Mouse (Mus musculus): ENCODE measurements at regions not wholly inside any gene's neighbourhood (a gene's known extent, or its start where the extent isn't known, plus 50 kb on each side); places are given as distances from the start of the nearest gene placed in this dataset.

DNA sequence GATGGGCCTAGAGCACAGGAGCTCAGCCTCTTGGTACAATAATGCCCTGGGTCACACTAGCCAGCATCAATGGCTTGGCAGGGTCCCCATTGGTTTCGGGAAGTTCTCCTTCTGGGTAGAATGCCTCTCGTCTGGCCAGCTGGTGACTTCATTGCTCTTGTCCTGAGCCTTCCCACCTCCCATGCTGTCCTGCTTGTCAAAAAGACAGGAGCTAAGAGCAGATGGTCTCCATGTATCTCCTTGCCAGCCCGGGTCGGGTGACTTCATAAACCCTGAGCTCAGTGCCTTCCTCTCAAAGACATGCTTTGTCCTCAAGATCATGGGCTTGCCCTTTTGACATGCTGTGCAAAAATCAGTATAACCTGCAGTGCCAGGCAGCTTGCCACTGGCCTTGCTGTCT, 179.2 kb upstream of the Sh3bp4 start:
- no peak for DNase-seq (ENCODE audit: low spot score)

DNA sequence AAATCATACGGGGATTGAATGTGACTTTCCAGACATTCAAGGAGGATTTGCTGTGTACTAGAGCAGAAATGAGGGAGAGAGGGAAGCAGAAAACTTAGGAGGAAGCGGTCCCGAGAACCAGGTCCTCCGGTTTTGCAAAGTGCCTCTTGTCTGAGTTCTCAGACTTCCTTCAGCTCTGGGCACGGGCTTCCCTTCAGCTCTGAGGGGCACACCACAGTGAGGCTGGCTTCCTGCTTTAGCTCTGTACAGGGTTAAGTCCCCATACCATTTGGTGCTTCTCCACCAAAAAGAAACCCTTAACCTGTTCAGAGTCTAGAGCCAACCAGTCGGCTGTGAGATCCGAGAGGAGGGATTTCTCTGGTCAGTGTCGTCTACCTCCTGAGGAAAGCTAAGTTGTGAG, 167.8 kb upstream of the Sh3bp4 start:
- DNase-seq (ENCODE audit: low spot score): no peak

DNA sequence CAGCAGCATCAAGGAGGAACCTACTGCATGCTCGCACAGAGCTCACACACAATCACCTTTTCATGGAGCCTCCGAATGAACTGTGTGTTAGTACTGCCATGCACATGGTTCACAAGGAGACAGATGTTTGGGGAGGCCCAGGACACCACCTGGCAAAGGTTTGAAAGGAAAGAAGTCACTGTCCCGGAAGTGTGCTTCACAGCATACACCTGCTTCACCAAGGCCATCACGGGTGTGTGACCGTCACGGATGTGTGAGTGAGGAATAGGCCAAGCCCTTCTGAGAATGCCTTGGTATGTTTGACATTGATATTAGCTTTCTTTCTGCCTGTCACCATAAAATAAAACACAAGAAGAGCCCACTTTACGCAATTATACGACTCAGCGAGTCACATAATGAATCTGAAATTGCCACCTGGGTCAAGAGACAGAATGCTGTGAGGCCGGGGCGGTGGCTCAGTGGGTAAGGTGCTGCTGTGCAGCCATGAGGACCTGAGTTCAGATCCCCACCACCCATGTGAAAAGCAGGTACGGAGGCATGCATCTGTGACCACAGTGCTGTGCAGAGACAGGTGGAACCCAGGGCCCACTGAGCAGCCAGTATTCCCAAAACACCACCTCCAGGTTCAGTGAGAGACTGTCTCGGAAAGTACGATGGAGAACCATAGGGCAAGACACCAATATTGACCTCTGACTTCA, 162.3 kb upstream of the Sh3bp4 start:
- DNase-seq (ENCODE audit: low spot score): no peak

DNA sequence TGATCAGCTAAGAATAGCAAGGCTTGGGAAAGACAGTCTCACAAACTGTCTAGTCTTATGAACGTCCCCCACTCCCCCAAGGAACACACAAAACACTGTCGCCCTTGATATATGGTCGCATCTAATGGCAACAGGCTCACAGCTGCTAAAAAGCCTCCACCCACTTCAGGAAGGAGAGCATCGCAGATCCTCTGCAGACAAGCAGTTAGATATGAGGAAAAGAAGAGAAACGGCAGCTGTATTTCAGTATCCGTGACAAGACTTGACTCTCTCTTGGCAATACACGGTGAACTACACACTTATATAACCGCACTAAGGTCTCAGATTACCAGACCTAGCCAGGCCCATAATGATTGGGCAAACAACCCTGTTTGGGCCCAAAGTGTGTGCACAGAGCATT, 161.5 kb upstream of the Sh3bp4 start:
- no peak for DNase-seq (ENCODE audit: low spot score)

DNA sequence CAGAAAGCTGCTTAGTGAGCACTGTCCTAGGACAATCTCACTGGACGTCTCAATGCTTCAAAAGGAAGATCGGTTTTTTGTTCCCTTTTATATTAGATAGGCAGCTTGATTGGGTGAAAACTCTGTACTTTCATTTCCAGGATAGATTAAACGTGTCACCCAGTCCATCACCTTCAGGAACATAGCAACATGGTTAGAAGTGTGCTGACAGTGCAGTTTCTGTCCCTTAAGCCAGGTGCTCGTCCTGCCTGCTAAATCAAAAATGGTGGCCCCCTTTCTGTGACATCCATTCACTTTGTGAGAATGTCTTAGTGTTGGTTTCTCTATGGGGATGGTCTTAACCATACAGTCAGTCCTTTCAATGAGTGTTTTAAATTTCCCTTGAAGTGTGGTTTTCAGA, 160.9 kb upstream of the Sh3bp4 start:
- no peak for DNase-seq (ENCODE audit: low spot score)

DNA sequence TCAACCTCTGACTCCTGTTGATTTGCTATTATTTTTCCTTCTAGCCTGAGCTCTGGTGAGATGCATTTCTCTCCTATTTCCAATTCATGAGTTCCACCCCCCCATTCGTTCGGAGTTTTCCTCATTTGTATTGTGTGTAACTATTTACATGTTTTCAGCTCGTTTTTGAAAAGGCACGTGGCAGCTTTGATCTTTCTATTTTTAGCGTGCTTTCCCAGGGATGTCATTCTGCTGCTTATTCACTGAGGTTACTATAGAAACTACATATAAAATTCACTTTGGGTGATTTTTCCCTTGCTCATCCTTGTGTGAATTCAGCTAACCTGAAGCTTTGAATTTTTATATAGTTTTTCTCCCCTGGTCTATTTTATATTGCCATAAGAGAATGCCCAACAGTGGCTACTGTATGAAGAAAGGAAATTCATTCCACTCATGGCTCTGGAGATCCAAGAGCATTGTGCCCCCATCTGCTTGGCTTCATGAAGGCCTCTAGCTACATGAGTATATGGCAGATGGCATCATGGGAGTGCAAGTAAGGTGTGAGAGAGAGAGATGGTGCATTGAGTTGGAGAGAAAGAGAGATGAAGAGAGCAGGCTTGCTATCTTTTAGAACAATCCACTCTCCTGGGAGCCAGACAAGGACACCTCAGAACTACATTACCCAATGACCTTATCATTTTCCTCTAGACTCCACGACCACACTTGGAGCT, 160.2 kb upstream of the Sh3bp4 start:
- no peak for DNase-seq (ENCODE audit: low spot score)

DNA sequence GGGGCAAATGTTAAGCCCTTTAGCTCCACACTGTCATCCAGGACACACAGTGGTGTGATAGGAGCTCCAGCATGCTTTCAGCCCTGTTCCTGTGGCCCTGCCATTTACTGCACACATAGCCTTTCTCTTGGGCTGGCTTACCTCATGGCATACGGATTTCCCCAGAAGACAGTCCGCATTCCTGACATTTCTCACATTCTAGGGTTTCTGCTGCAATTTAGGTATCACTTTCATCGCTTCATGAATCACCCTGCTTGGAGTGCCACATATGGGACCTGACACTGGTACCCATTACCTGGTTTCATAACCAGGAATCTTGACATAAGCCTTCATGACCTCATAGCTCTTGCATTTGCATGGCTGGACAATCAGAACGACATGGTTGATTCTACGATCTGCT, 158.5 kb upstream of the Sh3bp4 start:
- no peak for DNase-seq (ENCODE audit: low spot score)

DNA sequence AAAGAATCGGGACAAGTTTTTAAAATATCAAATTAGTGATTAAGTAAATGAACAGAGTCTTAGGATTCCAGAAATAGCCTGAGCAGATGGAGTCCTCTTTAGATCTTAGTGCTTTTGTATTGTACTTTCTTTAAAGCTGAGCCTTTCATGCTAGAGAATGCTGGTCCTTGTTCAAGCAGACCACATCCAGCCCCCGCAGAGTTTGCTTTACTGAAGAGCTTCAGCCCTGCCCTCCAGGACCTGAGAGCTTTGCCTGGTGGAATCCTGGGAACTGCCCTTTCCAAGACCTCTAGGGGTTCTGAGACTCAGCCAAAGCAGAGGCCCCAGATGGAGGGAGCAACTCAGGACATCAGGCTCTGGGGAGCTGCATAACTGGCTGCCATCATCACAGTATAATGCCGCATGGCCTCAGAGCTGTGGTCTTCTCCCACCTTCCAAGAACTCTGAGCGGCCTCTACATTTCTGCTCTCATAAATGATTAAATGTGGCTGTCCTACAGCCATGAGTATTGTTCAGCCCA, 153.6 kb upstream of the Sh3bp4 start:
- no peak for DNase-seq (ENCODE audit: low spot score)

DNA sequence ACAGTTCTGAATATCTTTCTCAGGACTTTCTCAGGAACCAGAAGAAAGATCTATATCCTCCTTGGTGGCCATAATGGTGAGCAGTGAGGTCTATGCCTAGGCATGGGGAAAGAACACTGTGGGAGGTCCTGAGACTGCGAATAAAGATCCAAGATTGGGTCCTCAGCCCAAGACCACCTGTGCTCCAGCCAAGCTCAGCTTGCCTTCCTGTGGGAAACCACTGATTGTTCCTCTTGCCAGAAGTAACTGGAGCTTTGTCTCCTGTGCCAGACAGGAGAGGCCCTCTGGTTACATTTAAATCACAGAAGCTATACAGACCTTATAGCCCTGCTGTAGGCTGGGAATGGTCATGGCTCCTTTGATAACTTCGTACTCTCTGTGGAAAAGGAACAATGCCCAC, 148.8 kb upstream of the Sh3bp4 start:
- no peak for DNase-seq (ENCODE audit: low spot score)

DNA sequence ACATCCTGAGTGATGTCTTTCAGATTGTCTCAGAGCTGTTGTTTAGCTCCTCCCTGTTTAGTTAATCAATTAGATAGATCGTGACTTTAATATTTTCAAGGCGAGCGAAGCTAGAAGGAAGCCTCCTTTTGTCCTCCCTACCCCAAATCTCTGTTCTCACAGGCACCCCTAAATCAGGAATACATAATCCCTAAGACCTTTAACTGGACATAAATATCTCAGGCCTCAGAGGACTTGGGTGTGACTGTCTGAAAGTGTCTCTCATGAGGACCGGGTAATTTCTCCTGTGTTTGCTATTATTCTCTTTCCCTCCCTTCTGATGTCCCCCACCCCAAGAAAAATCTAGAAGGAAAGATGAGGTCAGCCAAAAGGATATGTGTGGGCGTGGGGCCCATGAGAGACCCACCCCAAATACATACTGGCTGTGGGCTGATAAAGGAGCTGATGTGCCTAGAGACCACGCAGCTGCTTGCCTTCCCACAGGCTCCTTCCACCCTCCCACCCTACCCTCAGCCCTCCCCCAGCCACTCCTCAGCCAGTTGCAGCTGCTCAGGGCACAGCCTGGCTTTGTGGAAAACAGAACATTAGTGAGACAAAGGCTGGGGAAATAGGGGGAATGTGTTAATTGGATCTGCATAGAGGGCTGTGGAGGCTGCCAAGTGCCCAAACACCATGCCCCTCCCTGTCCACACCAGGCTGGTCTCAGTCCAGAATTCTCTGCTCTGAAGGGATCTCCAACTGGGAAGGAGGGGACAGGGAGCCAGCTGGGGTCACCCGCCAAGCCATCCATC, 146.2 kb upstream of the Sh3bp4 start:
- DNase-seq (ENCODE audit: low spot score): no peak

DNA sequence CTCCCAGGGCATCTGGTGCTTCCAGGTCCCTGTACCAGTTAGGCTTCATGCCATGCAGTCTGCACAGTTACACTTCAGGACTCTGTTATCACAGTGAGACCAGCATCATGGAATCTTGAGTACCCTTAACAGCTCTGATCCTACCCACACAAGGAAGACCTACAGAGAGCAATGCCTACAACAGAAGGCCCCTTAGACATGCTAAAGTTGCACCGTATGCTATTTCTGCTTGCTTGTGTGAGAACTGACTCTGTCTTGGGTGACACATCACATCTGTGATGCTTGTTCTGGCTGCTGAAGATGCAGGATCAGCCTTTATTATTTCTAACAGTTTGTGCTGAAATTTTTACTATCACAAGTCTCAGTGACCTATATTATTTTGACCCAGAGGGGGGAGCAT, 135.0 kb upstream of the Sh3bp4 start:
- no peak for DNase-seq (ENCODE audit: low spot score)

DNA sequence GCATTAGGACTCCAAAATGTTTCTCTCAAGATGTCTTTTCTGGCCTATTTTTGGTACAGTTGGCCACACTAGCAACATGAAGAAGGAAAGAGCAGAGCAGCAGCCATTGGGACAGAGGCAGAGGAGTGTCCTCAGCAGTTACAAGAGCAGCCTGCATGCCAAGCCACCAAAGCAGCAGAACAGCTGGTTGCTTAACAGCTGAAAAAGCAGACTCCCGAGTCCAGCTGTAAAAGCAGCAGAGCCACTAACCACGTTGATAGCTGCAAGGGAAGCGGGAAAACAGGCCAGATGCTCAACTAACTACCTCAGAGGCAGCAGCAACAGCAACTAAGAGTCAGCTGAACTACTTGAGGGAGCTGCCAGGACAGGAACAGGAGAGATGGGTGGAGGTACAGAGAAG, 134.4 kb upstream of the Sh3bp4 start:
- no peak for DNase-seq (ENCODE audit: low spot score)

DNA sequence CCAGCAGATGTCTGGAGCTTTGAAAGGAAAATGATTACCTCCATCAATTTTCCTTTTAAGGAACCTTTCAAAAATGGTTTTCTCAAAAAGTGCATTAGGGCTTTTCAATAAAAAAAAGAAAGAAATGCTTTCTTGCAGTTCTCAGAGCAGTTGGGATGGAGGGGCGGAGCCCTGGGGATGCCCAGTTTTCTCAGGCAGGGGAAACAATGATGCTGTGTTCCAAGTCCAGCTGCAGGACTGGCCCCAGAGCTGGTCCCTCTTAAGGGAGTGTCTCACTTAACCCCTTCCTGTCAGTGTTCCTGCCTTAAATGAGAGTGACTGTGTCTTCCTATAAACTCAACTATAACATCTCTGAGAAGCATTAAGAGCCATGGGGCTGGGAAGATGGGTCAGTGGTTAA, 132.9 kb upstream of the Sh3bp4 start:
- no peak for DNase-seq (ENCODE audit: low spot score)

DNA sequence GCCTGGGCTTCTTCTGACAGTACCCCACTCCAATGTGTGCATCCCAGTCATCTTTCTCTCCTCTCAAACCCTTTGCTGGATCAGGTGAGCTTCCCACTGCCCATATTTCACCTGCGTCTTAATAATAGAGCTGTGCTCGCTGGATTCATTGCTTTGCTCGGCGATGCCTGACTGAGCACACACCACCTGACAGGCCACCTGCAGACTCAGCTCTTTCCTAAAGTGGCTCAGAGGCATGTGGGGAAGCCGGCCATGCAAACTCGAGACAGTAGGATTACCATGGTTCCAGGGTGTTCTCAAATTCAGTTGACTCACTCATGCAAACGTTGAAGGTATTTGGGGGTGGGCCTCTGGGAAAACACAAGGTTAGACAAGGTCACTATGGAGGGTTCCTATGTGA, 131.8 kb upstream of the Sh3bp4 start:
- no peak for DNase-seq (ENCODE audit: low spot score)

DNA sequence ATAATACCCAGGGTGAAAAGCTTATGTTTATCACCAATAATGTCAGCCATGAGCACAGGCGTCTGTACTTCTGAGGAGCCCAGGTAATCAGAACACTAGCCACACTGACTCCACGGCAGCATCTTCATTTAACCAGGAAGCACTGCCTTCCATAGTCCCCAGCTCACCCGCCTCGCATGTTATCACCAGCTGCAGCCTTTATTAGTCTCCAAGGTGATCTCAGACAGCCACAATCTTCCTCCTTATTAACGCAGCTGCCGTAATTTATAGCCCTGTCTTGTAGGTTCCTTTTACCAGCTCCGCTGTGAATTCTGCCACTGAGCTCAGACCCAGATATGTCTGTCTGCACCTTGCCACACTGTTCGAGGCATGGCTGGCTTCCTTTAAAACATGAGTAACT, 127.2 kb upstream of the Sh3bp4 start:
- DNase-seq (ENCODE audit: low spot score): no peak

DNA sequence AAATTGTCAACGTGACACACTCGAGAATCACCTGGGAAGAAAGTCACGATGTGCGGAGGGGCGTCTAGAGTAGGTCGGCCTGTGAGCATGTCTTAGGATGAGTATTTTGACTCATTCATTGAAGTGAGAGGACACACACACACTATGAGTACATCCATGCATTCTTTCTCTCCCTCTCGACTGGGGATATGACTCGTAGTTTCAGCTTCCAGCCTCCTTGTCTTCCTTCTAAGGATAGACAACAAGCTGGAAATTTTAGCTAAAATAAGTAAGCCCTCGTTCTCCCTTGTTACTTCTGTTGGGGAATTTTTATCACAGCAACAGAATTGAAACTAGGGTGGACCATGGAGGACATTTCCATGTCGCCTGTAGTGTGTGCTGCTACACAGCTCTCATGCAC, 124.3 kb upstream of the Sh3bp4 start:
- no peak for DNase-seq (ENCODE audit: low spot score)

DNA sequence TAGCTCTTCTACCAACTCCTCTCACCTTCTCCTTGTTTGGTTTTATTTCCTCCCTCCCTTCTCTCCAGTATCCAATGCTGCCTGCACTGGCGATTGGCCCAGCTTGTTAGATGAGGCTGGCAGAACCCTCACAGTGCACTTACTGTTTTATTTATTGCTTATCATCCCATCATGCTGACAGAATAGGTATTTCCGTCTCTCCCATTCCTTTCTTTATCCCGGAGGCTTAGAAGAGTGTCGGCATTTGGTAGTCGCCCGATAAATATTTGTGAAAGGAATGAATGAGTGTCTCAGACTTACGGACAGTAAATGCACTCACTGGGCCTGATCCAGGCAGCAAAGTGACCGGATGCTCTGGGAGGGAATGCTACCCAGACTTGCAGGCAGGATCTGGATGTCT, 123.8 kb upstream of the Sh3bp4 start:
- DNase-seq (ENCODE audit: low spot score): no peak

DNA sequence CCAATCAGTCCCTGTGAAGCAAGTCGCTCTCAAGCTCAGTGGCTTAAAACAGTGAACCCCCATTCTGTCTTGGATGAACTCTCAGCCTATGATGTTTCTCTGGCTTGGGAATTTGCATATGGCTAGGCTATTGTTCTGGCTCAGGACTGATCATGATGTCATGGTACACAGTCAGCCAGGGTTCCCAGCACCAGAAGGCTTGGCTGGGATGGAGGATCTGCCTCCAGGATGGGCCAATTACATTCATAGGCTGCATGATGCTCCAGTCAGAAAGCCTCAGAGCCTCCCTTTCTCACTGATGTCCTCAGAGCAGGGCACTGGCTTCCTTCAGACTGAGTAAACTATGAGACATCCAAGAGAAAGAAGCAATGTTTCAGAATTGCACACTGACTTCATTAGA, 120.3 kb upstream of the Sh3bp4 start:
- no peak for DNase-seq (ENCODE audit: low spot score)

DNA sequence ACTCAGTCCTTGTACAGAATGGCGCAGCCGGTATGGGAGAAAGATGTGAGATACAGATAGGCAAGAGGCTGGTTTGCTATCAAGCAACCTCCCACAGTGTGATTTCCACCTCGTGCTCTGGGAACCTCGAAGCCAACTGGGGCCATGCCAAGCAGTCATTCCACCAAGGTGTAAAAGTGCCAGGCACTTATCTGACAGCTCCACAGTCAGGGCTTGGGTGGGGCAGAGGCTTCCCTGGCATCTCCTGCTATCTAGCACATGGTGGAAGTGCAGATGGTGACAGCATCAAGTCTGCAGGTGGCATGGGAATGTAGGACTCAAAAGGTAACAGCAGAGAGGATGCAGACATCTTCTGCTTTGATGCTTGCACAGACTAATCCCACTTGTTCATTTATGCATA, 116.7 kb upstream of the Sh3bp4 start:
- no peak for DNase-seq (ENCODE audit: low spot score)

DNA sequence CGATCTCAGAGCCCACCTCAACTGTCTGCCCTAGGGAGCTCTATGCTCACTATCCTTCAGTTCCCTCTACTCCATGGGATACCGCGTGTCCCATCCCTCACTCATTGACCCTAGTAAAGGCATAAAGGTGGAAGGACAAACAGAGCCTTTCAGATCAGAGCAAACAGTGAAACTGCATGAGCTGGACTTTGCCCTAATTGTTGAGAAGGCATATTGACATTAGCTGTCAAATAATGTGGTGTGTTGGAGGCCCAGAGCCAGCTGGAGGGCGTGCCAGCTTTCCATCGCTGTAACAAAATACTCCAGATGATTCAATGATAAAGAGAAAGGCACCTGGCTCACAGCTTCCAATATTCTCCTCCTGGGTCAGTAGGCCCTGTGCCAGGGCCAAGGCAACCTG, 115.4 kb upstream of the Sh3bp4 start:
- no peak for DNase-seq (ENCODE audit: low spot score)

DNA sequence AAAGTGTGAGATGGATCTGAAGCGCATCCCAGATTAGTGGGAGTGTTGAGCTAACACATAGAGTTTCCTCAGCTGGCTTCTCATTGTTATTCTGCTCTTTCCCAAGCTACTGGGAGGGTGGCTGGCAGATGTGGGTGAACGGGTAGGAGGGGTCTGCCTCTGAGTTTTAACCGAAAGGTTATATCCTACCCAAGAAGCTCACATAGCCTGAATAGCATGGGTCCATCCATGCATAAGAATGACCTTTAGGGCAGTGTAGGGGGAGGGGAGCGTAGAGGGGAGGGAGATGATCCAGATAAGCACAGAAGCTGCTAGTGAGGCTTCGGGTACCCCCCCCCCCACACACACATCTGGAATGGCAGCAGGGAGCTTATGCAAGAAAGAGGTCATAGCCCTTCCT, 113.2 kb upstream of the Sh3bp4 start:
- no peak for DNase-seq (ENCODE audit: low spot score)

DNA sequence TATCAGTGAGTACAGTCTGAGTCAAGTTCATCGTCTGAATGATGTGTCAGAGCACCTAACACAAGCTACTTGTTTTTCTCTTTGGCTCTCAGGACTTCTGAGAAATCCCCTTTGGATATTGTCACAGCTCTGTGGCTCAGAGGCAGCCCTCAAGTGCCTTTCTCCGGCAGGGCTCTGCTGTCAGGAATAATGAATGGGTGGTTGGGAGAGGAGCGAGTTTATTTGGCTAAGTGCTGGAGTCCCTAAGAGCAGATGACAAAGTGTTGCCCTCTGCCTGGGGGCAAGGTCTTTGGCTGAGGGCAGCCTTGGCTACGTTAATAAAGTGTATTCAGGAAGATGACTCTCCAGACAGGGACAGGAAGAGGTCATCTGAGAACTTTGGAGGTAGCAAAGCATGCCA, 110.5 kb upstream of the Sh3bp4 start:
- DNase-seq (ENCODE audit: low spot score): no peak

DNA sequence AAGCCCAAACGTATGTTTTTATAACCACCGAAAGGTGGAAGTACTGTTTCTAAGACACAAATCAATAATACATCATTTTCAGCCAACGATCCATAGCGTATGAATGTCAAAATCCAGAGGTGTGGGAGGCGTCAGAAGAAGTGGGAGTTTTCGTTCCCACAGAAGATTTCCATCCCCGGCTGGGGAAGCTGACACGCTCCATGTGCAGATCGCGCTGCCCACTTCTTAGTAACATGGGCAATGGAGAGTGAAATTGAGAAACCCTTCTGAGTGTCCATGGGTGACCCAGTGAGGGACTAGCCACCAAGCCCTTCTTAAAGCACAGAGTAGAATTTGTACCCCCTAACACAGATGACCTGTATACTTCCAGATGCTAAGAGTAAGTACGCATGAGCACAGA, 110.1 kb upstream of the Sh3bp4 start:
- no peak for DNase-seq (ENCODE audit: low spot score)

All from ovary, postnatal 10 days (tissue).